Mouse (Mus musculus) heart, postnatal 0 days (tissue): ENCODE data around the gene Ugt1a10. TPM values are rescaled to one million over a fixed set of nuclear protein-coding genes. Genes with fewer than 3 reads are reported as not detected.
A peak's percentile ranks its signal among the peaks of the same experiment; 100 is the strongest.

Source experiments
- ATAC-seq: fragments of 200-750 bp; cut with Nextera tagmentation; 2 replicates; pipeline ENCODE4 v1.8.0; 2017; ENCODE audit warnings: low read depth, moderate number of reproducible peaks, moderate library complexity; ENCODE audit not compliant: insufficient read depth
- DNase-seq: peaks from one replicate; pipeline ENCODE4 v3.0.0-alpha.2; 2016; ENCODE audit warnings: low spot score
- H3K27ac ChIP-seq: fragments of 300-500 bp; sonication (generic); 2 replicates; pipeline ENCODE4 v1.5.1; 2014; ENCODE audit warnings: low read depth, mild to moderate bottlenecking
- H3K27me3 ChIP-seq: fragments of 300-500 bp; sonication (generic); 2 replicates; pipeline ENCODE4 v1.6.1; 2014; ENCODE audit warnings: low read length, mixed read lengths; ENCODE audit not compliant: control insufficient read depth, insufficient read depth
- H3K36me3 ChIP-seq: fragments of 300-500 bp; sonication (generic); replicated peaks from 2 replicates; pipeline ENCODE4 v1.6.1; 2014; ENCODE audit warnings: low read length, mixed read lengths; ENCODE audit not compliant: control insufficient read depth, insufficient read depth
- H3K4me1 ChIP-seq: fragments of 300-500 bp; sonication (generic); 2 replicates; pipeline ENCODE4 v1.6.1; 2014; ENCODE audit warnings: antibody characterized with exemption; ENCODE audit not compliant: control insufficient read depth, insufficient read depth
- H3K4me2 ChIP-seq: fragments of 300-500 bp; sonication (generic); 2 replicates; pipeline ENCODE4 v1.6.1; 2014; ENCODE audit warnings: low read depth, mild to moderate bottlenecking, low read length, moderate library complexity
- H3K4me3 ChIP-seq: fragments of 300-500 bp; sonication (generic); 2 replicates; pipeline ENCODE4 v1.5.1; 2014; ENCODE audit warnings: low read depth, low read length
- H3K9ac ChIP-seq: fragments of 300-500 bp; sonication (generic); replicated peaks from 2 replicates; pipeline ENCODE4 v1.6.1; 2014; ENCODE audit warnings: low read depth, low read length, mixed read lengths
- H3K9me3 ChIP-seq: fragments of 300-500 bp; sonication (generic); replicated peaks from 2 replicates; pipeline ENCODE4 v1.6.1; 2016; ENCODE audit warnings: low read length; ENCODE audit not compliant: control insufficient read depth
- CTCF ChIP-seq: IDR thresholded peaks from 2 replicates; pipeline ENCODE4 v1.5.1; 2016; ENCODE audit warnings: antibody characterized with exemption, control low read depth, low read depth
- EP300 ChIP-seq: IDR thresholded peaks from 2 replicates; pipeline ENCODE4 v1.6.1; 2016; ENCODE audit warnings: antibody characterized with exemption, low read depth
- WGBS: fragments of 180-500 bp; shearing (Covaris S2); extraction: QIAGEN DNeasy Blood & Tissue Kit; methylation state at CpG from one replicate; pipeline ENCODE4 v1.1.7; 2014; 5-methylcytosine and 5-hydroxymethylcytosine counted together
- polyA plus RNA-seq: library from polyadenylated mRNA; unstranded; fragments of >200 nt; fragmentation: Nextera tagmentation; extraction: Ambion mirVana; gene quantifications from 2 replicates; pipeline ENCODE4 v1.2.1, GENCODE M21; 2015
- total RNA-seq: library from RNA; depleted of rRNA; stranded (reverse); fragments of >200 nt; gene quantifications from 2 replicates; pipeline ENCODE4 v1.2.3, GENCODE M21; 2014; ENCODE audit warnings: low replicate concordance; rRNA removed

Gene Ugt1a10
- total RNA-seq (not detected in 2 replicates), polyA plus RNA-seq (not detected in 2 replicates)

DNA sequence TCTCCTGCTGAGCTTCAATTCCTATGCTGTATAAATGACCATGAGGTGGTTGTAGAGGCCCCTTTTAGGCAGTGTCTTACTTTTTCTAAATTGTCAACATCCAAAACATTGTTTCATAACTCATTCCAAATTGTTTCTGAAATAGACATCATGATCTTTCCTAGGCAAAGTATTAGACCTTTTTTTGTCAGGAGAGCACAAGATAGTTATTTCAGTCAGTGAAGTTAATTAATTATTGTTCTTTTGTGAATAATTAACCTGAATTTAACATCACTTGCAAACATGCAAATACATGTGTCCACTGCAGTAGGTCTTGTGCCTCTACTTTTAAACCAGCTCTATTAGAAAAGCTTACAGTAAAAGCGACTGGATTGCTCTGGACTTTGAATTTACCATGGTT is at the start of gene Ugt1a10:
Ugt1a10 (plus strand) TSS at position 301 of the 400 bp plus-strand sequence.
- no peak for ATAC-seq
- WGBS = 61% methylated on average over 1 of the region's 1 CpGs
- TF ChIP-seq EP300 (no peak), CTCF (no peak)

DNA sequence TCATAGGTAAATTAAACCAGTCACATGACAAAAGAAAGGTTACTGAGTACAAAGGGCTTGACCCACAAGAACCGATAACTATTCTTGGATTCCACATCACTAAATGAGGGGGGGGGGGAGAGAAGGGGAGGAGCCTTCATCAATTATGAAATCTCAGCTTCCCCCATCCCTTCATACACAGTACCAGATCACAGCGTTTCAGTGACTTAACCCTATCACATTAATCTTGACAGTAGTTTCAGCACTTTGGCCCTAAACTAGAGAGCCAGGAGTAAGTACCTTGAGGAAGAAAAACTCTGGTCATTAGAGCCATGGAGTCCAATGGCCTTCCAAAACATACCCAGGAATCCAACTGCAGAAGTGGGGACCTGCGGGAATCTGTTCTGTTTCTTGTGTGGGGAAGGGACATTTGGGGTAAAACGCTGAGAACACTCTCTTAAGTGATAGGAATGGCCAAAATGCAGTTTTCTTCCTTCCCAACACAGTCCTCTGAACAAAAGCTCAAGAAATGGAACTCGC is 47.4 kb upstream of the Ugt1a10 start:
- Histone ChIP-seq H3K27me3 (no peaks in the 10 kb centered on the region), H3K36me3 (peaks cover 18% of the 10 kb centered on the region), H3K9me3 (no peaks in the 10 kb centered on the region), H3K4me2 (peak overlapping the region; percentile 64), H3K27ac (peak overlapping the region; percentile 83), H3K9ac (peak overlapping the region; percentile 85), H3K4me3 (peak overlapping the region; percentile 64), H3K4me1 (peaks cover 8% of the 10 kb centered on the region)
- ATAC-seq (peak; percentile 37; the same call in 1 of the 2 replicates), DNase-seq (no peak)
- WGBS = 3% methylated on average over 5 of the region's 5 CpGs
- TF ChIP-seq EP300 (no peak), CTCF (no peak)

More for the DNA sequence above, at the start of gene Ugt1a10:
- H3K4me3 ChIP-seq = no peak within 1 kb of the TSS
- no peak within 1 kb of the TSS for H3K27ac ChIP-seq
- no peak within 1 kb of the TSS for H3K9ac ChIP-seq
- H3K9me3 ChIP-seq = no peaks in the 10 kb centered on the region
- no peaks in the 10 kb centered on the region for H3K4me1 ChIP-seq
- no peaks in the 10 kb centered on the region for H3K27me3 ChIP-seq
- H3K4me2 ChIP-seq = no peak within 1 kb of the TSS
- no peaks in the 10 kb centered on the region for H3K36me3 ChIP-seq
- DNase-seq = no peak

DNA sequence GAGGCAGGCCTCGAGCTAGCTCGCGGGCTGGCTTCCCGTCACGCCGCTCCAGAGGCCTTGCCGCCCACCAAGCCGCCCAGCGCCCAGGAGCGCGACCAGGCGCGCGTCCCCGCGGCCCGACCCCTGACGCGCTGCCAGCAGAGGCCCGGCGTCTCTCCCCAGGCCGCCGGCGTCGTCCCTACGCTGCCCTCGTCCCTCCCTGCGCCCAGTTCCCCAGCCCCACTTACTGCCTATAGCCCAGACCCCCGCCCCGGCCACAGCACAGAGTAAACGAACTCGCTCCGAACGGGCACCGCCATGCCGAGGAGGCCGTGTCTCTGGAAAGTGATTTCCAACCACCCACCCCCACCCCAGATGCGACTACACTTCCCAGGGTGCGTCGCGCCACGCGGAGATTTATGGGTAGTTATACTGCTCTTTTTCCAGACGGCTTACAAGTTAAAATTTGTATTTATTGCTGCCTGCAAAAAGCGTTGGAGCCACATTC is 46.9 kb upstream of the Ugt1a10 start, which contains the start of gene Usp40:
Usp40 (minus strand) TSS at position 341 of the 487 bp plus-strand sequence.
- Histone ChIP-seq H3K27ac (peak within 1 kb of the TSS; percentile 83), H3K9ac (peak within 1 kb of the TSS; percentile 85), H3K27me3 (no peaks in the 10 kb centered on the region), H3K4me1 (peaks cover 8% of the 10 kb centered on the region), H3K9me3 (no peaks in the 10 kb centered on the region), H3K4me2 (peak within 1 kb of the TSS; percentile 64), H3K36me3 (peaks cover 13% of the 10 kb centered on the region; the same call in 1 of the 2 replicates), H3K4me3 (peak within 1 kb of the TSS; percentile 64)
- WGBS = under 1% methylated on average over 45 of the region's 45 CpGs
- TF ChIP-seq EP300 (no peak), CTCF (peak; percentile 3; the same call in 1 of the 2 replicates)
- DNase-seq = peak; percentile 60
- ATAC-seq = peak; percentile 93

DNA sequence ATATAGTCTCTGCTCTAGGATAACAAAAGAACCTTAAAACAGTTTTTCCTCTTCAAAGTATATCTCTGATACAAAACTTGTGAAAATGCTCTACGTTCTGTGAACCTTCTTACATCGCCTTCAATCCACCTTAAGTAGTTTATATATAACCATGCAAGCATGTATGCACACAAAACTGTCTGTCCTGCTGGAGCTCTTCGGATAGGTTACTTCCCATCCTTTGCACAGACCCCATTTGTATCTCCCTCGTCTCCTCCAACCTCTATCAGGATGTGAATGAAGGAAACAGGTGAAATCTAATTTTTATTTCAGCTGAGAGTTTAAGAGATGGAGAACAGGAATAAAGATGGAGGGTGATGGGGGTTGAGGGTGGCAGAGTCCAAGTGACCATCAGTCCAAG is 46.5 kb upstream of the Ugt1a10 start:
- H3K27ac ChIP-seq = no peak overlapping the region
- DNase-seq (no peak), ATAC-seq (no peak)
- H3K36me3 ChIP-seq = peaks cover 10% of the 10 kb centered on the region; the same call in 1 of the 2 replicates
- peak overlapping the region; percentile 85 for H3K9ac ChIP-seq
- H3K9me3 ChIP-seq = no peaks in the 10 kb centered on the region
- 37% methylated on average over 4 of the region's 4 CpGs for WGBS
- H3K4me3 ChIP-seq = peak overlapping the region; percentile 64
- H3K27me3 ChIP-seq = no peaks in the 10 kb centered on the region
- peaks cover 8% of the 10 kb centered on the region for H3K4me1 ChIP-seq
- no peak for TF ChIP-seq EP300
- no peak for TF ChIP-seq CTCF
- H3K4me2 ChIP-seq = peak overlapping the region; percentile 64

DNA sequence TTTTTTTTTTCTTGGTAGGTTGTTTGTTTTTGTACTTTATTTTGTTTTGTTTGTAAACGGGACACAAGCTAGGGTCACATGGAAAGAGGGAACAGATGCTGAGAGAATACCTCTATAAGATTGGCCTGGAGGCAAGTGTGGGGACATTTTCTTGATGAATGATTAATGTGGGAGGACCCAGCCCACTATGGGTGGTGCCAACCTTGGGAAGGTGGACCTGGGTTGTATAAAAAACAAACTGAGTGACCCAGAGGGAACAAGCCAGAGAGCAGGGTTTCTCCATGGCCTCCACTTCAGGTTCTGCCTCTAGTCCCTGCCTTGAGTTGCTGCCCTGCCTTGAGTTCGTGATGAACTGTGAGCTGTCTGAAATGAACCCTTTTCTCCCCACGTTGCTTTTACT is 45.7 kb upstream of the Ugt1a10 start:
- DNase-seq = no peak

More for the DNA sequence above, 45.7 kb upstream of the Ugt1a10 start:
- Histone ChIP-seq H3K9ac (no peak overlapping the region), H3K27ac (no peak overlapping the region), H3K36me3 (peaks cover 6% of the 10 kb centered on the region; the same call in 1 of the 2 replicates), H3K4me3 (no peak overlapping the region), H3K27me3 (no peaks in the 10 kb centered on the region), H3K9me3 (peaks cover 3% of the 10 kb centered on the region), H3K4me1 (peaks cover 8% of the 10 kb centered on the region), H3K4me2 (no peak overlapping the region)
- WGBS = 61% methylated on average over 3 of the region's 3 CpGs
- TF ChIP-seq EP300 = no peak
- TF ChIP-seq CTCF = no peak
- no peak for ATAC-seq
